Mouse (Mus musculus): ENCODE data around the gene Atp11a. TPM values are rescaled to one million over a fixed set of nuclear protein-coding genes. Genes with fewer than 3 reads are reported as not detected.

Atp11a gene
- total and polyA plus RNA-seq, 2 experiments from 2014 or later = 10.5 to 36.1 TPM

GRCm38 (mm10) chr8:12779541-12779940 lies 22.7 kb downstream of the Atp11a start:
- Histone ChIP-seq H3K9me3 (ENCODE audit: low read length) (no peaks in the 10 kb centered on the region), H3K27ac (ENCODE audit: low read depth, low read length) (no peak overlapping the region), H3K4me2 (ENCODE audit: low read depth) (no peak overlapping the region), H3K9ac (no peak overlapping the region), H3K27me3 (ENCODE audit: insufficient read depth, low read length) (no peaks in the 10 kb centered on the region), H3K4me3 (ENCODE audit: low read depth, low read length) (no peak overlapping the region), H3K36me3 (ENCODE audit: insufficient read depth) (no peaks in the 10 kb centered on the region; the same call in 1 of the 2 replicates), H3K4me1 (ENCODE audit: insufficient read depth) (no peaks in the 10 kb centered on the region)
- ATAC-seq (no peak), DNase-seq (no peak)
- TF ChIP-seq CTCF (IDR thresholded peaks at IDR 0.05; ENCODE audit: low read depth) = no peak
- WGBS = 89% methylated on average over 4 of the region's 4 CpGs

- ATAC-seq = peak; percentile 55; the same call in 1 of the 2 replicates
- no peak for TF ChIP-seq CTCF (IDR thresholded peaks at IDR 0.05; ENCODE audit: low read depth)
Measured at GRCm38 (mm10) chr8:12785508-12785907, 28.7 kb downstream of the Atp11a start.

GRCm38 (mm10) chr8:12786261-12786957 lies 29.6 kb downstream of the Atp11a start:
- no peak overlapping the region for H3K4me2 ChIP-seq (ENCODE audit: low read depth)
- no peak overlapping the region for H3K9ac ChIP-seq
- WGBS = 74% methylated on average over 14 of the region's 14 CpGs
- DNase-seq = no peak
- H3K4me3 ChIP-seq (ENCODE audit: low read depth, low read length) = no peak overlapping the region
- H3K27me3 ChIP-seq (ENCODE audit: insufficient read depth, low read length) = no peaks in the 10 kb centered on the region
- no peak overlapping the region for H3K27ac ChIP-seq (ENCODE audit: low read depth, low read length)
- H3K9me3 ChIP-seq (ENCODE audit: low read length) = no peaks in the 10 kb centered on the region
- H3K4me1 ChIP-seq (ENCODE audit: insufficient read depth) = no peaks in the 10 kb centered on the region
- no peaks in the 10 kb centered on the region; the same call in 1 of the 2 replicates for H3K36me3 ChIP-seq (ENCODE audit: insufficient read depth)
- no peak for TF ChIP-seq CTCF (IDR thresholded peaks at IDR 0.05; ENCODE audit: low read depth)
- ATAC-seq = 0 out of 2 replicates have a peak, but pooled peaks have one; percentile 10

More at GRCm38 (mm10) chr8:12785508-12785907, 28.7 kb downstream of the Atp11a start:
- no peak overlapping the region for H3K9ac ChIP-seq
- peak; percentile 19 for DNase-seq
- WGBS = 58% methylated on average over 8 of the region's 8 CpGs
- H3K36me3 ChIP-seq (ENCODE audit: insufficient read depth) = no peaks in the 10 kb centered on the region; the same call in 1 of the 2 replicates
- H3K27me3 ChIP-seq (ENCODE audit: insufficient read depth, low read length) = no peaks in the 10 kb centered on the region
- no peaks in the 10 kb centered on the region for H3K4me1 ChIP-seq (ENCODE audit: insufficient read depth)
- H3K9me3 ChIP-seq (ENCODE audit: low read length) = no peaks in the 10 kb centered on the region
- no peak overlapping the region for H3K27ac ChIP-seq (ENCODE audit: low read depth, low read length)
- H3K4me3 ChIP-seq (ENCODE audit: low read depth, low read length) = no peak overlapping the region
- no peak overlapping the region for H3K4me2 ChIP-seq (ENCODE audit: low read depth)

GRCm38 (mm10) chr8:12786958-12787301 lies 30.1 kb downstream of the Atp11a start:
- 72% methylated on average over 12 of the region's 12 CpGs for WGBS
- H3K9ac ChIP-seq = no peak overlapping the region
- DNase-seq = no peak
- no peaks in the 10 kb centered on the region; the same call in 1 of the 2 replicates for H3K36me3 ChIP-seq (ENCODE audit: insufficient read depth)
- H3K4me3 ChIP-seq (ENCODE audit: low read depth, low read length) = no peak overlapping the region
- no peak for ATAC-seq
- TF ChIP-seq CTCF (IDR thresholded peaks at IDR 0.05; ENCODE audit: low read depth) = no peak
- H3K27me3 ChIP-seq (ENCODE audit: insufficient read depth, low read length) = no peaks in the 10 kb centered on the region
- no peak overlapping the region for H3K27ac ChIP-seq (ENCODE audit: low read depth, low read length)
- H3K9me3 ChIP-seq (ENCODE audit: low read length) = no peaks in the 10 kb centered on the region
- no peaks in the 10 kb centered on the region for H3K4me1 ChIP-seq (ENCODE audit: insufficient read depth)
- H3K4me2 ChIP-seq (ENCODE audit: low read depth) = no peak overlapping the region

GRCm38 (mm10) chr8:12787427-12787826 lies 30.6 kb downstream of the Atp11a start:
- Histone ChIP-seq H3K9me3 (ENCODE audit: low read length) (no peaks in the 10 kb centered on the region), H3K9ac (no peak overlapping the region), H3K4me1 (ENCODE audit: insufficient read depth) (no peaks in the 10 kb centered on the region), H3K4me2 (ENCODE audit: low read depth) (no peak overlapping the region), H3K36me3 (ENCODE audit: insufficient read depth) (no peaks in the 10 kb centered on the region; the same call in 1 of the 2 replicates), H3K4me3 (ENCODE audit: low read depth, low read length) (no peak overlapping the region), H3K27ac (ENCODE audit: low read depth, low read length) (no peak overlapping the region), H3K27me3 (ENCODE audit: insufficient read depth, low read length) (no peaks in the 10 kb centered on the region)
- peak; percentile 36; the same call in 1 of the 2 replicates for ATAC-seq
- DNase-seq = no peak
- no peak for TF ChIP-seq CTCF (IDR thresholded peaks at IDR 0.05; ENCODE audit: low read depth)
- 57% methylated on average over 8 of the region's 8 CpGs for WGBS

- no peak overlapping the region for H3K27ac ChIP-seq (ENCODE audit: low read depth, low read length)
- TF ChIP-seq CTCF (IDR thresholded peaks at IDR 0.05; ENCODE audit: low read depth) = no peak
- 84% methylated on average over 9 of the region's 9 CpGs for WGBS
Measured at GRCm38 (mm10) chr8:12788695-12789094, 31.9 kb downstream of the Atp11a start.

GRCm38 (mm10) chr8:12795011-12795671 lies 38.3 kb downstream of the Atp11a start:
- 93% methylated on average over 5 of the region's 5 CpGs for WGBS
- Histone ChIP-seq H3K4me3 (ENCODE audit: low read depth, low read length) (no peak overlapping the region), H3K27ac (ENCODE audit: low read depth, low read length) (no peak overlapping the region), H3K9me3 (ENCODE audit: low read length) (no peaks in the 10 kb centered on the region), H3K4me1 (ENCODE audit: insufficient read depth) (no peaks in the 10 kb centered on the region), H3K9ac (no peak overlapping the region), H3K4me2 (ENCODE audit: low read depth) (no peak overlapping the region), H3K36me3 (ENCODE audit: insufficient read depth) (no peaks in the 10 kb centered on the region), H3K27me3 (ENCODE audit: insufficient read depth, low read length) (no peaks in the 10 kb centered on the region)
- ATAC-seq = no peak
- TF ChIP-seq CTCF (IDR thresholded peaks at IDR 0.05; ENCODE audit: low read depth) = no peak
- DNase-seq = no peak

More at GRCm38 (mm10) chr8:12788695-12789094, 31.9 kb downstream of the Atp11a start:
- Histone ChIP-seq H3K9ac (no peak overlapping the region), H3K4me2 (ENCODE audit: low read depth) (no peak overlapping the region), H3K36me3 (ENCODE audit: insufficient read depth) (no peaks in the 10 kb centered on the region), H3K9me3 (ENCODE audit: low read length) (no peaks in the 10 kb centered on the region), H3K4me3 (ENCODE audit: low read depth, low read length) (no peak overlapping the region), H3K4me1 (ENCODE audit: insufficient read depth) (no peaks in the 10 kb centered on the region), H3K27me3 (ENCODE audit: insufficient read depth, low read length) (no peaks in the 10 kb centered on the region)
- no peak for DNase-seq
- ATAC-seq = no peak
